Mouse (Mus musculus) liver, postnatal 0 days (tissue): ENCODE results near the gene Gfer. TPM values are rescaled to one million over a fixed set of nuclear protein-coding genes. Genes with fewer than 3 reads are reported as not detected.

ENCODE experiments used
- ATAC-seq: fragments of 200-750 bp; cut with Nextera tagmentation; 2 replicates; pipeline ENCODE4 v1.8.0; 2017; ENCODE audit warnings: mild to moderate bottlenecking, moderate library complexity
- DNase-seq: peaks from one replicate; pipeline ENCODE4 v3.0.0-alpha.2; 2016
- H3K27ac ChIP-seq: fragments of 300-500 bp; sonication (generic); 2 replicates; pipeline ENCODE4 v1.5.1; 2014; ENCODE audit warnings: antibody characterized with exemption, moderate library complexity, mild to moderate bottlenecking, low read depth
- H3K27me3 ChIP-seq: fragments of 300-500 bp; sonication (generic); 2 replicates; pipeline ENCODE4 v1.6.1; 2014; ENCODE audit warnings: low read length, control low read depth, mixed read lengths; ENCODE audit not compliant: insufficient read depth
- H3K36me3 ChIP-seq: fragments of 300-500 bp; sonication (generic); replicated peaks from 2 replicates; pipeline ENCODE4 v1.6.1; 2014; ENCODE audit warnings: mild to moderate bottlenecking, control low read depth, low read length, moderate library complexity, mixed read lengths; ENCODE audit not compliant: insufficient read depth
- H3K4me1 ChIP-seq: fragments of 300-500 bp; sonication (generic); 2 replicates; pipeline ENCODE4 v1.6.1; 2014; ENCODE audit warnings: antibody characterized with exemption, mild to moderate bottlenecking, control low read depth; ENCODE audit not compliant: insufficient read depth
- H3K4me2 ChIP-seq: fragments of 300-500 bp; sonication (generic); 2 replicates; pipeline ENCODE4 v1.6.1; 2014; ENCODE audit warnings: low read depth, mild to moderate bottlenecking, low read length, moderate library complexity, mixed read lengths
- H3K4me3 ChIP-seq: fragments of 300-500 bp; sonication (generic); 2 replicates; pipeline ENCODE4 v1.5.1; 2014; ENCODE audit warnings: low read depth, low read length
- H3K9ac ChIP-seq: fragments of 300-500 bp; sonication (generic); replicated peaks from 2 replicates; pipeline ENCODE4 v1.6.1; 2014; ENCODE audit warnings: mild to moderate bottlenecking, moderate library complexity
- H3K9me3 ChIP-seq: fragments of 300-500 bp; sonication (generic); 2 replicates; pipeline ENCODE4 v1.6.1; 2016; ENCODE audit warnings: mild to moderate bottlenecking, control low read depth, low read length, mixed read lengths
- CTCF ChIP-seq: sonication (generic); IDR thresholded peaks from 2 replicates; pipeline ENCODE4 v1.5.1; 2016; ENCODE audit warnings: antibody characterized with exemption, low read depth
- EP300 ChIP-seq: IDR thresholded peaks from 2 replicates; pipeline ENCODE4 v1.6.1; 2016; ENCODE audit warnings: antibody characterized with exemption, low read depth, mild to moderate bottlenecking
- WGBS: fragments of 180-500 bp; shearing (Covaris S2); extraction: QIAGEN DNeasy Blood & Tissue Kit; methylation state at CpG from one replicate; pipeline ENCODE4 v1.1.7; 2014; ENCODE audit not compliant: insufficient replicate concordance; 5-methylcytosine and 5-hydroxymethylcytosine counted together
- polyA plus RNA-seq: library from polyadenylated mRNA; unstranded; fragments of >200 nt; fragmentation: Nextera tagmentation; extraction: Ambion mirVana; gene quantifications from 2 replicates; pipeline ENCODE4 v1.2.1, GENCODE M21; 2015

Gfer gene
- polyA plus RNA-seq, 1 experiment from 2014 or later = 46.5 TPM

GRCm38 (mm10) chr17:24658017-24658758, 37.8 kb downstream of the Gfer start, which contains the start of gene Npw:
Gene Npw (minus strand): TSS chr17:24658457.
- Histone ChIP-seq H3K9me3 (no peaks in the 10 kb centered on the region), H3K4me2 (peak within 1 kb of the TSS; percentile 71), H3K4me3 (peak within 1 kb of the TSS; percentile 35), H3K27me3 (peaks cover 27% of the 10 kb centered on the region), H3K4me1 (peaks cover 12% of the 10 kb centered on the region), H3K27ac (no peak within 1 kb of the TSS), H3K36me3 (no peaks in the 10 kb centered on the region), H3K9ac (0 out of 2 replicates have a peak within 1 kb of the TSS, but pooled peaks have one; percentile 34)
- TF ChIP-seq EP300 (no peak), CTCF (no peak)
- ATAC-seq = peak; percentile 46; the same call in 1 of the 2 replicates
- 3% methylated on average over 46 of the region's 47 CpGs for WGBS
- peak; percentile 45 for DNase-seq

DNA sequence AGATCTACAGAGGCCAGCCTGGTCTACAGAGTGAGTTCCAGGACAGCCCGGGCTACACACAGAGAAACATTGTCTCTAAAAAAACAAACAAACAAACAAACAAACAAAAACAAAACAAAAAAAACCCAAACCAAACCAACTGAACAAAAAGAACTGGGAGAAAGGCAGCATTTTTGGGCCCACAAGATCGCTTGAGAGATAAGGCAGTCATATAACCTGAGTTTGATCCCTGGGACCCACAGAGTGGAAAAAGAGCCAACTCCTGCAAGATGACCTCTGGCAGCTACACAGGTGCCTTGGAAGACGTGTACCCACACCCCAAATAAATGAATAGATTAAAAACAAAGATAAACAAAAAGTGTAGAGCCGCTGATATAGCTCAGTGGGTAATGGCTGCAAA, 41.0 kb downstream of the Gfer start:
- 75% methylated on average over 4 of the region's 4 CpGs for WGBS
- H3K27ac ChIP-seq = no peak overlapping the region
- H3K27me3 ChIP-seq = peaks cover 35% of the 10 kb centered on the region
- H3K9me3 ChIP-seq = no peaks in the 10 kb centered on the region
- H3K4me1 ChIP-seq = peaks cover 18% of the 10 kb centered on the region
- ATAC-seq (no peak), DNase-seq (no peak)
- no peaks in the 10 kb centered on the region for H3K36me3 ChIP-seq
- H3K9ac ChIP-seq = no peak overlapping the region
- no peak overlapping the region for H3K4me2 ChIP-seq
- H3K4me3 ChIP-seq = no peak overlapping the region
- TF ChIP-seq EP300 = no peak
- no peak for TF ChIP-seq CTCF

DNA sequence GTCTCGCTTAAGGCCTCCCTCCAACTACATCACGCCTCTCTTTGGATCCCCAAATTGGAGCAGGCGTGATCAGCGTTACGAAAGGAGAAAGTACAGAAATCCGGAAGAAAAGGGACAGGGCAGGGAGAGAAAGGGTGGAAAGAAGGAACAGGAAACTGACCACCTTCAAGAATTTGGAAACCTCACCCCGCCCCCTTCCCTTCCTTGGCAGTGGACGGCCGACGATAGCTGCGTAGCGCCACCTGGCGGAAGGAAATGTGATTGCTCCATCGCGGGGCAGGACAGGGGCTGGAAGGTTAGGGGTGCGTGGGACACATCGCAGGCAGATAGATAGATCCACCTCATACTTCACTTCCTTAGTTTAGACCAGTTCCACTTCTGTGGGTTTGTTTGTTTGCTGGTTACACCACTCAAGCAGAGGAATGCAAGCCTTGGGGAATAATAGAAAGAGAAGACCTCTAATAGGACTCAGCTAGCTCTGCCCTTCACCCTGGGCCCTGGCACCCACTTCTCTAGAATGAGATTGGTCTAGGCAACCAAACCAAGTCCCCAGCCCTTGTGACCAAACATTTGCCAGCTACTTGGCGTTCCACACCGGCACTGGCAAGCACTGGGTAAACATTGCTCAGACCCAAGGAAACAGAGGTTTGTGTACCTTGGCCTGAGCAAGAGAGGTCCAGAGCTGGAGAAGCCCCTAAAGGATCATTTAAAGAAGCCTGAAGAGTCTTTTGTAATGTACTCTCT, 41.8 kb downstream of the Gfer start:
- H3K27me3 ChIP-seq = peaks cover 40% of the 10 kb centered on the region
- no peak overlapping the region; the same call in 1 of the 2 replicates for H3K4me3 ChIP-seq
- H3K4me1 ChIP-seq = peaks cover 23% of the 10 kb centered on the region
- no peak for TF ChIP-seq EP300
- peak; percentile 97 for TF ChIP-seq CTCF
- H3K27ac ChIP-seq = no peak overlapping the region
- no peaks in the 10 kb centered on the region for H3K9me3 ChIP-seq
- whole genome bisulfite sequencing = 6% methylated on average over 19 of the region's 19 CpGs
- peak overlapping the region; percentile 55 for H3K4me2 ChIP-seq
- ATAC-seq = peak; percentile 58; the same call in 1 of the 2 replicates
- H3K9ac ChIP-seq = no peak overlapping the region
- DNase-seq = peak; percentile 87
- no peaks in the 10 kb centered on the region for H3K36me3 ChIP-seq

DNA sequence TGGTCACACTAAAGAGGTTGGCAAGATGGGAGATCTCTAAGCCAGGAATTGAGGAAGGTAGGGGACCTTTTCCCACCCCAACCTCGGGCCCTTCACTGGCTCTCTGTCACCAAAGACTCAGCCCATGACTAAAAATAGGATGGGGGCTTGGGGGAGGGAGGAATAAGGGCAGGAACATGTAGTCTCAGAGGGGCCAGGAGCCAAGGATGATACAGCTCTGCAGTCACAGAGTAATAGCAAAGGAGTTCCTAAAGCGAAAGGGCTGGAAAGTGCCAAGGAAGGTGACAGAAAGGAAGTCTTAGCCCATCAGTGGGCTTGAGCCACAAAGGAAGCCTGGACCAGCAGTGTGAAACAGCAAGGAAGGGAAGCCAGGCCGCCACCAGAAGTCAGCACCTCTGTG, 44.1 kb downstream of the Gfer start:
- DNase-seq = no peak
- Histone ChIP-seq H3K36me3 (no peaks in the 10 kb centered on the region), H3K4me3 (no peak overlapping the region), H3K27me3 (peaks cover 18% of the 10 kb centered on the region), H3K9me3 (no peaks in the 10 kb centered on the region), H3K27ac (no peak overlapping the region), H3K9ac (no peak overlapping the region), H3K4me2 (no peak overlapping the region), H3K4me1 (peaks cover 13% of the 10 kb centered on the region)
- TF ChIP-seq EP300 (no peak), CTCF (no peak)
- 42% methylated on average over 3 of the region's 3 CpGs for WGBS
- ATAC-seq = no peak

DNA sequence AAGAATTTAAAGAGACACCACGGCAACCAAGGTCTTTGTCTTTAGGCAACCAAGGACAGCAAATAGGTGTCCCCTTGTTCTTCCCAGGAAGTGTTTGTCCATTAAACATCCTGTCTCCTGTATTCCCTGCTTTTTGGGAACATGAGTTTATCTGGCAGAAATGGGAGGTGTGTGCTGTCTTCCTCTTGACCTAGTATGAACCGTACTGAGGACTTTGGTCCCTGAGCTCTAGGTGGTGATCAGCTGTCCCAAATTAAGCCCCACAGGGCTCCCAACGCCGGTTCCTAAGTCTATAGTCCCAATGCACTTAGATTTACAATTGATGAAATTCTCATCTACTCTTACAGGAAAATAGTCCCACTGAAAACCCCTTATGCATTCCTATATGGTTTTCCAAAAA, 45.2 kb downstream of the Gfer start:
- no peaks in the 10 kb centered on the region for H3K9me3 ChIP-seq
- H3K4me3 ChIP-seq = no peak overlapping the region
- 61% methylated on average over 4 of the region's 4 CpGs for WGBS
- peaks cover 16% of the 10 kb centered on the region for H3K27me3 ChIP-seq
- no peak overlapping the region for H3K9ac ChIP-seq
- no peak overlapping the region for H3K27ac ChIP-seq
- no peak for TF ChIP-seq EP300
- no peak for TF ChIP-seq CTCF
- ATAC-seq (no peak), DNase-seq (no peak)
- H3K4me2 ChIP-seq = peak overlapping the region; percentile 94; the same call in 1 of the 2 replicates
- peaks cover 13% of the 10 kb centered on the region for H3K4me1 ChIP-seq
- no peaks in the 10 kb centered on the region for H3K36me3 ChIP-seq

DNA sequence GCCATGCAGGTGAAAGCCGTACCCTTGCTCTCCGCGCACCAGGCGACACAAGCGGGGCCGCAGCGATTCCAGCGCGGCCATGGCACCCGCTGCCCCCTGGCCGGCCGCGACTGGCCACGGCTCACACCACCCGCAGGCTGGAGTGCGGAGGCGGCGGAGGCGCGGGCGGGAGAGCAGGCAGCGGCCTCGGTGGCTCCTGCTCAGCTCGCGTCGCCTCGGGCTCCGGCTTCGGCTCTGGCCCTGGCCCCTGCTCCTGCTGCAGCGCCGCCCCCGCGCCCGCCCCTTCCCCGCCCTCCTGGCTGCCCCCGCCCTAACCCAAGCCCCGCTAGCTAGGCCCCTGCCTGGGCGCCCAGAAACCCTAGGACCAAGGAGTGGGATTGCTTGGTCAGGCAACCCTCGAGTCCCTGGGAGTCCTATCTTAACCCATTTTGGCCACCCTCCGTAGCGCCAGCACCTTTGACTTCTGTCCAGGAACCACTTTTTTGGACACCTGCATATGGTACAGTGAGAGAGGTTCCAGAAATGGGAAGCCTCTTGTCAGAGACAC, 45.8 kb downstream of the Gfer start, which contains the start of gene Slc9a3r2:
TSS of gene Slc9a3r2 (minus strand) at position 258 of the 547 bp plus-strand sequence.
- H3K4me3 ChIP-seq = peak within 1 kb of the TSS; percentile 64
- H3K36me3 ChIP-seq = no peaks in the 10 kb centered on the region
- peaks cover 16% of the 10 kb centered on the region for H3K27me3 ChIP-seq
- peak; percentile 66 for DNase-seq
- H3K4me2 ChIP-seq = peak within 1 kb of the TSS; percentile 94
- peak; percentile 55; the same call in 1 of the 2 replicates for ATAC-seq
- WGBS = 1% methylated on average over 41 of the region's 41 CpGs
- H3K27ac ChIP-seq = no peak within 1 kb of the TSS
- peaks cover 17% of the 10 kb centered on the region for H3K4me1 ChIP-seq
- H3K9ac ChIP-seq = peak within 1 kb of the TSS; percentile 59
- no peaks in the 10 kb centered on the region for H3K9me3 ChIP-seq
- TF ChIP-seq EP300 = no peak
- TF ChIP-seq CTCF = no peak
